Mouse (Mus musculus) heart, embryonic 12.5 days (tissue): ENCODE measurements around the gene Akap2. TPM values are rescaled to one million over a fixed set of nuclear protein-coding genes. Genes with fewer than 3 reads are reported as not detected.
A peak's percentile ranks its signal among the peaks of the same experiment; 100 is the strongest.

Source experiments
- ATAC-seq: fragments of 200-750 bp; cut with Nextera tagmentation; 2 replicates; pipeline ENCODE4 v1.8.0; 2017; ENCODE audit warnings: moderate TSS enrichment, moderate library complexity; ENCODE audit not compliant: insufficient number of reproducible peaks, low FRiP score
- H3K27ac ChIP-seq: fragments of 300-500 bp; sonication (generic); 2 replicates; pipeline ENCODE4 v1.5.1; 2016; ENCODE audit warnings: mild to moderate bottlenecking, moderate library complexity; ENCODE audit not compliant: poor library complexity, severe bottlenecking
- H3K27me3 ChIP-seq: fragments of 300-500 bp; sonication (generic); replicated peaks from 2 replicates; pipeline ENCODE4 v1.6.1; 2016; ENCODE audit warnings: mild to moderate bottlenecking, moderate library complexity
- H3K36me3 ChIP-seq: fragments of 300-500 bp; sonication (generic); 2 replicates; pipeline ENCODE4 v1.6.1; 2016; ENCODE audit warnings: mild to moderate bottlenecking, moderate library complexity
- H3K4me1 ChIP-seq: fragments of 300-500 bp; sonication (generic); replicated peaks from 2 replicates; pipeline ENCODE4 v1.6.1; 2016; ENCODE audit warnings: mild to moderate bottlenecking
- H3K4me2 ChIP-seq: fragments of 300-500 bp; sonication (generic); 2 replicates; pipeline ENCODE4 v1.6.1; 2016; ENCODE audit warnings: mild to moderate bottlenecking, moderate library complexity
- H3K4me3 ChIP-seq: fragments of 300-500 bp; sonication (generic); 2 replicates; pipeline ENCODE4 v1.5.1; 2016; ENCODE audit warnings: mild to moderate bottlenecking
- H3K9ac ChIP-seq: fragments of 300-500 bp; sonication (generic); 2 replicates; pipeline ENCODE4 v1.6.1; 2016; ENCODE audit warnings: mild to moderate bottlenecking, moderate library complexity
- H3K9me3 ChIP-seq: fragments of 300-500 bp; sonication (generic); replicated peaks from 2 replicates; pipeline ENCODE4 v1.6.1; 2016; ENCODE audit warnings: mild to moderate bottlenecking, moderate library complexity
- WGBS: fragments of 180-500 bp; shearing (Covaris S2); methylation state at CpG from one replicate; pipeline ENCODE4 v1.1.7; 2016; 5-methylcytosine and 5-hydroxymethylcytosine counted together
- polyA plus RNA-seq: library from polyadenylated mRNA; unstranded; fragments of >200 nt; fragmentation: Nextera tagmentation; extraction: Ambion mirVana; gene quantifications from 2 replicates; pipeline ENCODE4 v1.2.1, GENCODE M21; 2016

Gene Akap2
- polyA plus RNA-seq, 1 experiment from 2014 or later: 50.3 TPM

GRCm38 (mm10) chr4:57852461-57853040 is 135.1 kb downstream of the Akap2 start:
- Histone ChIP-seq H3K4me1 (peaks cover 52% of the 10 kb centered on the region), H3K27ac (no peak overlapping the region), H3K4me2 (no peak overlapping the region), H3K4me3 (no peak overlapping the region), H3K9me3 (no peaks in the 10 kb centered on the region), H3K27me3 (no peaks in the 10 kb centered on the region), H3K9ac (no peak overlapping the region), H3K36me3 (peaks cover 58% of the 10 kb centered on the region)
- WGBS: 31% methylated on average over 9 of the region's 9 CpGs
- no peak for ATAC-seq

DNA sequence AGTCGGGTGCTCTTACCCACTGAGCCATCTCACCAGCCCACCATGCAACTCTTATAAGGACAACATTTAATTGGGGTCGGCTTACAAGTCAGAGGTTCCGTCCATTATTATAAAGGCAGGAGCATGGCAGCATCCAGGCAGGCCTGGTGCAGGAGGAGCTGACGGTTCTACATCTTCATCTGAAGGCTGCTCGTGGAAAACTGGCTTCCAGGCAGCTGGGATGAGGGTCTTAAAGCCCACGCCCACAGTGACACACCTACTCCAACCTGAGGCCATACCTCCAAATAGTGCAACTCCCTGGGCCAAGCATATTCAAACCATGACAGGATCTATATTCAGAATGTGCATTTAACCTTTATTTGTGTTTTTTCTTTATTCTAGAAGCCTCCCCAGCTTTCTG is 136.7 kb downstream of the Akap2 start:
- Histone ChIP-seq H3K9ac (no peak overlapping the region), H3K9me3 (no peaks in the 10 kb centered on the region), H3K36me3 (peaks cover 72% of the 10 kb centered on the region), H3K4me1 (peaks cover 42% of the 10 kb centered on the region), H3K4me2 (no peak overlapping the region), H3K27me3 (no peaks in the 10 kb centered on the region), H3K4me3 (no peak overlapping the region), H3K27ac (no peak overlapping the region)
- WGBS: 82% methylated on average over 6 of the region's 6 CpGs
- ATAC-seq: no peak

GRCm38 (mm10) chr4:57855281-57855941 is 138.0 kb downstream of the Akap2 start:
- Histone ChIP-seq H3K36me3 (peaks cover 71% of the 10 kb centered on the region), H3K4me3 (no peak overlapping the region), H3K4me2 (no peak overlapping the region), H3K4me1 (peaks cover 44% of the 10 kb centered on the region), H3K9me3 (no peaks in the 10 kb centered on the region), H3K27ac (no peak overlapping the region), H3K9ac (no peak overlapping the region), H3K27me3 (no peaks in the 10 kb centered on the region)
- ATAC-seq: no peak
- 81% methylated on average over 18 of the region's 18 CpGs for WGBS

DNA sequence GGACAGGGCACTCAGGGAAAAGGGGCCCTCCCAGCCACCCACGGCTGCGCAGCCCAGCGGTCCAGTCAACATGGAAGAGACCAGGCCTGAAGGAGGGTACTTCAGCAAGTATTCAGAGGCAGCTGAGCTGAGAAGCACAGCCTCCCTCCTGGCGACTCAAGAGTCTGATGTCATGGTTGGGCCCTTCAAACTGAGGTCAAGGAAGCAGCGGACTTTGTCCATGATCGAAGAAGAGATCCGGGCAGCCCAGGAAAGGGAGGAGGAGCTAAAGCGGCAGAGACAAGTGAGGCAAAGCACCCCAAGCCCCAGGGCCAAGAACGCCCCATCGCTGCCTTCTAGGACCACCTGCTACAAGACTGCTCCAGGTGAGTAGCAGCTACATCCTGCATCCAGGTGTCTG is 139.2 kb downstream of the Akap2 start:
- Histone ChIP-seq H3K27ac (no peak overlapping the region), H3K4me2 (no peak overlapping the region), H3K9me3 (no peaks in the 10 kb centered on the region), H3K9ac (no peak overlapping the region), H3K27me3 (no peaks in the 10 kb centered on the region), H3K36me3 (peaks cover 71% of the 10 kb centered on the region), H3K4me1 (peaks cover 45% of the 10 kb centered on the region), H3K4me3 (no peak overlapping the region)
- WGBS: 88% methylated on average over 10 of the region's 10 CpGs
- no peak for ATAC-seq

DNA sequence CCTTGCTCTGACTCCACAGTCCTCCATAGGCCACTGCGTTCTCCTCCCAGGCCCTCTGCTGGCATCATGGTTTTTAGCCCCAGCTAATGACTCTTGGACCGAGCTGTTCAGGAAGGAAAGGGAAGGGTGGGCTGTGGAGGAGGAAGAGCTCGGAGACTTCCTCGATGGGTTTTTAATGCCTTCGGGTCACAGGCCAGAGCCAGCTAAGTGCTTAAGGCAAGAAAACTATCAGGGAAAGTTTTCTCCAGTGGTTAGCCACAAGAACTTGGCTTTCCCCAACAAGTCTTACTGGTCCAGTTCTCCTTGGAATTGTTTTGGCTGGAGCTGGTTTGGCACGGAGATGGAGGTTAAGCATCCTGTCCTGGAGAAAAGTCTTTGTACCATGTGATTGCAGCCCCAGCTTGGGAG is 142.8 kb downstream of the Akap2 start:
- no peaks in the 10 kb centered on the region for H3K9me3 ChIP-seq
- no peak overlapping the region for H3K4me3 ChIP-seq
- peaks cover 55% of the 10 kb centered on the region for H3K36me3 ChIP-seq
- peaks cover 35% of the 10 kb centered on the region for H3K4me1 ChIP-seq
- no peak overlapping the region for H3K4me2 ChIP-seq
- no peaks in the 10 kb centered on the region for H3K27me3 ChIP-seq
- no peak overlapping the region for H3K27ac ChIP-seq
- ATAC-seq: no peak
- H3K9ac ChIP-seq: no peak overlapping the region
- 79% methylated on average over 6 of the region's 6 CpGs for WGBS

DNA sequence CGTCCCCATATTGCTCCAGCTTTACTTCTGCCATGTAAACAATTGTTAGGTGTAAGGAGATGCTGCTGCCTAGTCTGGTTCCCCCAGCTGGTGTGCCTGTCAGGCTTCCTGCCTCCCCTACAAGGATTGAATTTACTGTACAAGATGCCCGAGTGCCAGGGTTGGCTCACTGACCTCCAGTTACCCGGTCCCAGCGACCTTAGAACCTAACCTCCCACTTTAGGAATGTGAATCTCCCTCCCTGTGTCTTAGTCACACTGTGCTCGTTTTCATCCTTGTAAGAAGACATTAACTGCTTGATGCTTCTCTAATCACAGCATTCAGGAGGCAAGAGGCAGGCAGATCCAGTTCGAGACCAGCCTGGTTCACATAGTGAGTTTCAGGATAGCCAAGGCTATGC is 143.7 kb downstream of the Akap2 start:
- 67% methylated on average over 6 of the region's 6 CpGs for WGBS
- no peak overlapping the region for H3K27ac ChIP-seq
- no peak for ATAC-seq
- H3K4me1 ChIP-seq: peaks cover 45% of the 10 kb centered on the region
- H3K4me3 ChIP-seq: no peak overlapping the region
- H3K4me2 ChIP-seq: no peak overlapping the region
- no peaks in the 10 kb centered on the region for H3K9me3 ChIP-seq
- no peaks in the 10 kb centered on the region for H3K27me3 ChIP-seq
- no peak overlapping the region for H3K9ac ChIP-seq
- peaks cover 45% of the 10 kb centered on the region for H3K36me3 ChIP-seq

GRCm38 (mm10) chr4:57861856-57862255 is 144.4 kb downstream of the Akap2 start:
- H3K4me2 ChIP-seq: no peak overlapping the region
- H3K27me3 ChIP-seq: no peaks in the 10 kb centered on the region
- H3K36me3 ChIP-seq: peaks cover 38% of the 10 kb centered on the region
- H3K9me3 ChIP-seq: no peaks in the 10 kb centered on the region
- no peak overlapping the region for H3K4me3 ChIP-seq
- peaks cover 49% of the 10 kb centered on the region for H3K4me1 ChIP-seq
- 77% methylated on average over 8 of the region's 8 CpGs for WGBS
- no peak for ATAC-seq
- no peak overlapping the region for H3K9ac ChIP-seq
- no peak overlapping the region for H3K27ac ChIP-seq

- no peak overlapping the region for H3K27ac ChIP-seq
- H3K4me2 ChIP-seq: no peak overlapping the region
- peaks cover 33% of the 10 kb centered on the region for H3K36me3 ChIP-seq
- no peaks in the 10 kb centered on the region for H3K27me3 ChIP-seq
- no peak overlapping the region for H3K9ac ChIP-seq
- no peak for ATAC-seq
- H3K4me3 ChIP-seq: no peak overlapping the region
- WGBS: 85% methylated on average over 9 of the region's 9 CpGs
- H3K9me3 ChIP-seq: no peaks in the 10 kb centered on the region
- H3K4me1 ChIP-seq: peaks cover 48% of the 10 kb centered on the region
Observed at GRCm38 (mm10) chr4:57862269-57862986, 145.0 kb downstream of the Akap2 start.

DNA sequence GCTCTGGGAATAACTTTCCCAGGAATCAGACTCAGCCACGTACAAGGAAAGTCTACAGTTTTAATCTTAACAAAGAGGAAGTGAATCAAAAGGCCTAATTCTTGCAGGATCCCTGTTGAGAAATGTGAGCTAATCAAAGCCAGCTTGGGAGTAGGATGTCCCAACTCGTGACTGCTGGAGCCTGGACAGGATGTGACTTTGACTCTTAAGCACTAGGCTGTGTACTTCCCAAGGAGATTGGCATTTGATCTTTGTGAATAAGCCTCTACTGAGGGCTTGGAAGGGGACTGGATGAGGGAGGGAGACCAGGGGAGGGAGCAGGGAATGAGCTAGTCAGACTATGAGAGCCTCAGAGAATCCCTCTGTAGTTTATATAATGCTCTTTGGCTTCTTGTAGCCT is 148.6 kb downstream of the Akap2 start:
- no peak overlapping the region for H3K4me2 ChIP-seq
- H3K4me3 ChIP-seq: no peak overlapping the region
- peak overlapping the region; percentile 56 for H3K27ac ChIP-seq
- H3K27me3 ChIP-seq: no peaks in the 10 kb centered on the region
- H3K36me3 ChIP-seq: peaks cover 4% of the 10 kb centered on the region; the same call in 1 of the 2 replicates
- no peak overlapping the region for H3K9ac ChIP-seq
- H3K4me1 ChIP-seq: peaks cover 28% of the 10 kb centered on the region
- 23% methylated on average over 2 of the region's 2 CpGs for WGBS
- ATAC-seq: peak; percentile 64
- no peaks in the 10 kb centered on the region for H3K9me3 ChIP-seq

- no peak for ATAC-seq
- H3K4me3 ChIP-seq: no peak overlapping the region
- H3K4me2 ChIP-seq: no peak overlapping the region
- H3K36me3 ChIP-seq: peaks cover 2% of the 10 kb centered on the region; the same call in 1 of the 2 replicates
- no peak overlapping the region for H3K9ac ChIP-seq
- H3K4me1 ChIP-seq: peaks cover 25% of the 10 kb centered on the region
- H3K27ac ChIP-seq: peak overlapping the region; percentile 56
- 60% methylated on average over 9 of the region's 9 CpGs for WGBS
- no peaks in the 10 kb centered on the region for H3K27me3 ChIP-seq
- no peaks in the 10 kb centered on the region for H3K9me3 ChIP-seq
Observed at GRCm38 (mm10) chr4:57866990-57867389, 149.5 kb downstream of the Akap2 start.

GRCm38 (mm10) chr4:57867454-57867853 is 150.0 kb downstream of the Akap2 start:
- Histone ChIP-seq H3K9ac (no peak overlapping the region), H3K4me2 (no peak overlapping the region), H3K4me3 (no peak overlapping the region), H3K4me1 (peaks cover 23% of the 10 kb centered on the region), H3K27me3 (no peaks in the 10 kb centered on the region), H3K9me3 (no peaks in the 10 kb centered on the region), H3K36me3 (peaks cover 2% of the 10 kb centered on the region; the same call in 1 of the 2 replicates), H3K27ac (no peak overlapping the region)
- WGBS: 60% methylated on average over 10 of the region's 10 CpGs
- no peak for ATAC-seq
